Mouse (Mus musculus) testis, postnatal 14 days (tissue): ENCODE measurements at regions not wholly inside any gene's neighbourhood (a gene's known extent, or its start where the extent isn't known, plus 50 kb on each side); places are given as distances from the start of the nearest gene placed in this dataset.
A peak's percentile ranks its signal among the peaks of the same experiment; 100 is the strongest.
"Not testable (repeated sequence)": the region's sequence is repeated elsewhere in the genome, so short reads cannot be mapped to it uniquely, and the experiment has no call there.

Experiments used
- DNase-seq: peaks from one replicate; pipeline ENCODE4 v3.0.0; 2021; ENCODE audit warnings: low spot score

- DNase-seq = peak; percentile 30
These were observed 739.1 kb upstream of the Ywhaq start for GRCm38 (mm10) chr12:22156467-22157037.

- DNase-seq = not testable (repeated sequence)
These were observed 737.9 kb upstream of the Ywhaq start for GRCm38 (mm10) chr12:22155341-22155740.
